Mouse (Mus musculus): ENCODE data around the gene Strn3.

The Strn3 gene

DNA sequence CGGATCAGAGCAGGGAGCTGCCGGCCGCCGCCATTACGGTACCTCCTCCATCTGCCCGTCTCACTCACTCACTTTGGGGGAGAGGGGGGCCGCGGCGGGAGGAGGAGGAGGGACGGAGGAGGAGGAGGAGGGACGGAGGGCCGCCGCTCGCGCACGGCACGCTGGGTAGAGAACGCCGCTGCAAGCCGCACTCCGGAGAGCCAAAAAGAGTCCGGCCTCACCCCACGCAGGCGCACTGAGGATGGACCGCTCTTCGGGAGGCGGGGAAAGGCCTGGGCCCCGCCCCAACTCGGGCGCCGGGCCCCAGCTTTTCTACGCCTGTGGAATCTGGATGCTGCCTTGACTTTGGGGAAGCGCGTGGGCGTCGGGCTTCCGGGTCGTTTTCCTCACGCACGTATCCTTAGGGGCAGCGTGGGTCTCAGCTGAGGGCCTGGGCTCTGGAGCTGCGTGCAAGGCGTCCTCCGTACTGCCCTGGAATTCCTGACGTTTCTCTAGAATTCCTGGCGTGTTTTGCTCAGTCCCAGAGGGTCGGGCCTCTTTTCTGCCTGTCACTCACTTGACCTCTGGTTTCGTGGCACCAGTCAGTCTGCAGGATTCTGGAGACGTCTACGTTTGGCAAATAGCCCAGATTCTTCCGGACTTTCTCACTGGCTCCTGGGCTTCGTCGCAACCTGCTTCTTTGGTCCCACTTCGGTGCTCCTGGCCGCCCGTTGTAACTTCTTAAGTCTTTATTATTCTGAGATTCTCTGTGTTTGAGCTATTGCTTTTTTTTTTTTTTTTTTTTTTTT is at the start of gene Strn3:
Gene Strn3, minus strand, starts transcription at position 53 of the 788 bp plus-strand sequence.
- DNase-seq (ENCODE audit: extremely low spot score, low read depth, low spot score), result peak; percentile 80

- no peak for DNase-seq (ENCODE audit: extremely low spot score, low read depth, low spot score)
Measured at GRCm38 (mm10) chr12:51736807-51737206, 45.1 kb upstream of the Strn3 start.

- DNase-seq (ENCODE audit: extremely low spot score, low read depth, low spot score), result no peak
Measured at GRCm38 (mm10) chr12:51736381-51736780, 44.7 kb upstream of the Strn3 start.

DNA sequence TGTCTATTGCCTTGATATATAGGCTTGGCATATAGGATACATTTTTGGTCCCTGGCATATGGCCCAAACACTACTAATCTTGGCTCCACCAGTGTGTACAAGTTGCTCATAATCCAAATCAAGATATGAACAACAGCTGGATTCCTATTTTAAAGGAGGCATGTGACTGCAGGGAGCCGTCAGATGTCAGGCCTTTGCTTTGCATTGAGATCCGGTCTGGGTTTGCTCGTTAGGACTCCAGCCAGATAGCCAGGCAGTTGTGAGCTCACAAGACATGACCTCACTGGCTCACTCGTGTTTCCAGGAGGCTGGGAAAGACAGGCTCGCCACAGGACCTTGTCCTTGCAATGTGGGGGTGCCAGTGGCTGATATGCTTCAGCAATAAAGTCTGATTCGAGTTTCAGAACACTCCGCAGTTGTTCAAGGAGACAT is 44.2 kb upstream of the Strn3 start:
- no peak for DNase-seq (ENCODE audit: extremely low spot score, low read depth, low spot score)

DNA sequence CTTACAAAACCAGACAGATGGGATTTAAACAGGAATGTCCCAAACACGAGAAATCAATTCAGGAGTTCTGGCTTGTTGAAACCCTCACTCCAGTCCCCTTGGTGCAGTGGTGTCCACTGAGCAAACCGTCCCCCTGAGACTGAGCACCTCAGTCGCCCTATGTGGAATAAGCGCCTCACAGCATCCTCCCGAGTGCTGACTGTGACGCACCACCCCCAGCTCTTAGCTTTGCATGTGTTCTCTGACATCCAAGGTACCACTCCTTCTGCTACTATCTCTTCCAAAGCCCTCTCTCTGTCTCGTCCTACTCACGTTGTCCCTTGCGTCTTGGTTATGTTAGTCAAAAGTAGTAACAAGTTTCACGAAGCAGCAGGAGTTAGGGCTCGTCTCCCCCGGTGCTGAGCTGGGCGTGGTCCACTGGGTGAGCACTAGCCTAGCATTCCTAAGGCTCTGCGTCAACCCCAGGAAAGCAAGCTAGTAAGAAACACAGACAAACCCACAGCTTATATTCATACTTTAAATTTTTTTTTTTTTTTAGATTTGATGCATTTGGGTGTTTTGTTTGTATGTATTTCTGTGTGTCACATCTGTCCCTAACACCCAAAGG is 43.0 kb upstream of the Strn3 start:
- DNase-seq (ENCODE audit: extremely low spot score, low read depth, low spot score), result no peak

DNA sequence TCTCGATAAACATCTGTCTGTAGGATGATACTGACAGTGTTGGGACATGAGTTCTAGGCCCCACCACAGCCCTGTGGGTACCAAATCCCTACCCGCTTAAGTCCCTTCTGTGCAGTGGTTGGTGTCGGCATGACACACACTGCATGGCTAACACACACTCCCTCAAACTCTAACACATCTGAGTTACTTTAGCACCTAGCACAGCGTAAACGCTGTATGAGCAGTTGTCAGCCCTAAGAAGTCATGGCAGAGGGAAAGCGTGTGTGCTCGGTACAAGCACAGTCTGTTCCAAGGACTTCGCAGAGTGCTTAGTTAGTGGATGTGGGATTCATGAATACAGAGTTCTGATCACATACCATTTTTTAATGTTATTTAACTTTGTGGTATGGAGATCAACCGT is 38.1 kb upstream of the Strn3 start:
- no peak for DNase-seq (ENCODE audit: extremely low spot score, low read depth, low spot score)

- DNase-seq (ENCODE audit: extremely low spot score, low read depth, low spot score), result no peak
Measured at GRCm38 (mm10) chr12:51729058-51729457, 37.4 kb upstream of the Strn3 start.

DNA sequence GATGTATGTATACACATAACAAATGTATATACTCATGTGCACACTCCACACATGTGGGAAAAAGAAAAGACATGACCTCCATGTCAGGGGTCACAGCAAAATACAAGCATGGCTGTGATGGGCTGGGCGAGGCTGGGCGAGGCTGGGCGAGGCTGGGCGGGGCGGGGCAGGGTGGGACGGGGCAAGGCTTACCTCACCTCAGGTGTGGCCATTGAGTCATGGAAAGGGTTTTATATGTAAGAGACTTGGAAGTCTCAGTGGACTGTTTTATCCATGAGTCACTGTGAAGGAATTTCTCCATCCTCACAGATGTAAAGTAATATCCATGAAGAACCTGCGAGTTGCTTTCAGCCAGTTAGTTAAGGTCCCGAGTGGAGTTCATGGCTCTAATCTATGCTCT is 30.1 kb upstream of the Strn3 start:
- DNase-seq (ENCODE audit: extremely low spot score, low read depth, low spot score), result no peak

DNA sequence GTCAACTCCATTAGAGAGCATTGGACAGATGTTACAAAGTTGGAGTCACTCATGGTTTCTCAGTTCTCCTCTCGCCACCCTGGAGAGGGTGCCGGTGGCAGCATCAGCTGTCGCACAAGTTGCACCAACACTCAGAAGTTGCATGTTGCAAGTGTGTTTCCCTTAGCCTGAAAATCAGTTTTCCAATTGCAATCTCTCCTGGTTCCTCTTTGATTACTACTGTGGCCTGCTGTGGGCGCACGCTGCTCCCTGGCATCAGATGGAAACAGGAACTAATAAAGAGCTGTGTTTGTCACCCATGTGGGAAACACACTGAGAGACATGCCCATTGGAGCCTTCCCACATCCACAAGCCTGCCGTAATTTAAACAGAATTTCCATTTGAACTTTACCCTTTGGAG is 26.9 kb upstream of the Strn3 start:
- DNase-seq (ENCODE audit: extremely low spot score, low read depth, low spot score), result no peak

DNA sequence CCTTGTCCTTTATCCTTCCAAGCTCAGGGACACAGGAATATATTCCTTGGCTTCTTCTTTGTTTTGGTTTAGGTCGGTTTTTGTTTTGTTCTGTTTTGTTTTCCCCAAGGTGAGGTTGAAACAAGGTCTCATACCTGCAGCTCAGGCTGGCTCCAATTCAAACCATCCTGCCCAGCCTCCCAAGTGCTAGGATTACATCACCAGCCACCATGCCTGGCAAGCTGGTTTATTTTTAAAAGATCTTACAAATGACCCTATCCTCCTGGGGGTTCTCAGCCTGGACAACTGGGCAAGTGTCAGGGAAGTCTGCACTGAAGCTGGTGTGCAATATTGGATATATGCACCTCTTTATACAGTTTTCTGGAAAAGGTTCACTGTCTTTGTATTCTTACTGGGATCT is 21.0 kb upstream of the Strn3 start:
- DNase-seq (ENCODE audit: extremely low spot score, low read depth, low spot score), result no peak

DNA sequence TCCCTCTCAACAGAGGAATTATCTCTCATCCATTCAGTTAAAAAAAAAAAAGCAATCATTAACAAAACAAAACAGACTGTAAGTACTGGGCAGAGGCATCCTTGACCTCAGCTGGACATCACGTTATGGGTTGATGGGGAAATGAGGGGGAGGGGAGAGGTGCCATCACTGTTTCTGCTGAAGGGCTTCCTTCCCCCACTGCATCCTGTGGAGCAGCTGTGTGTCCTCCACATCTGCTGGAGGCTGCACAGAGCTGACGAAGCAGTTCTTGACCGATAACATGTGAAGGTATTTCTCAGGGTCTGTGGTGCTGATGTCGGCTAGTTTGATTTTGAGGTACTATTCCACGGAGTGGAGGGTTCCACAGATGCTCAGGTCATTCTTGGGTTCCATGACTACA is 18.5 kb upstream of the Strn3 start:
- no peak for DNase-seq (ENCODE audit: extremely low spot score, low read depth, low spot score)

- no peak for DNase-seq (ENCODE audit: extremely low spot score, low read depth, low spot score)
Measured at GRCm38 (mm10) chr12:51709741-51710140, 18.0 kb upstream of the Strn3 start.

- no peak for DNase-seq (ENCODE audit: extremely low spot score, low read depth, low spot score)
Measured at GRCm38 (mm10) chr12:51708941-51709686, 17.4 kb upstream of the Strn3 start.

DNA sequence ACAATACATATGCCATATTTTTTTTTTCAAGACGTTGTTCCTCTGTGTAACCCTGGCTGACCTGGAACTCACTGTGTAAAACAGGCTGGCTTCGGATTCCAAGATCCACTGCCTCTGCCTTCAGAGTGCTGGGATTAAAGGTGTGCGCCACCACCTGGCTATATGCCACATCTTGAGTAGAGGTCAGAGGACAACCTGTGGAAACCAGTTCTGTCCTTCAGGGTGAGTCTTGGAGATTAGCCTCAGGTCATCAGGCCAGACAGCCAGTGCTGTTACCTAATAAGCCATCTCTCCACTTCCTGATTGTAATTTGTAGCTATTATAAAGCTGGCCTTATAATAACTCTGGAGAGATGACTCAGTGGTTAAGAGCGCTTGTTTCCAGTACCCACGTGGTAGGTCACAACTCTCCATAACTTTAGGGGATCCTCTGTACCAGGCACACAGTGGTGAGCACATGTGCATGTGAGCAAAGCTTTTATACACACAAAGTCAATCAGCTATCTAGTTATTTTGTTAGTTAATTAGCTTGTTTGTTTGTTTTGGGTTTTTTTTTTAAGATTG is 15.1 kb upstream of the Strn3 start:
- DNase-seq (ENCODE audit: extremely low spot score, low read depth, low spot score), result no peak

- no peak for DNase-seq (ENCODE audit: extremely low spot score, low read depth, low spot score)
Measured at GRCm38 (mm10) chr12:51705778-51706177, 14.1 kb upstream of the Strn3 start.

DNA sequence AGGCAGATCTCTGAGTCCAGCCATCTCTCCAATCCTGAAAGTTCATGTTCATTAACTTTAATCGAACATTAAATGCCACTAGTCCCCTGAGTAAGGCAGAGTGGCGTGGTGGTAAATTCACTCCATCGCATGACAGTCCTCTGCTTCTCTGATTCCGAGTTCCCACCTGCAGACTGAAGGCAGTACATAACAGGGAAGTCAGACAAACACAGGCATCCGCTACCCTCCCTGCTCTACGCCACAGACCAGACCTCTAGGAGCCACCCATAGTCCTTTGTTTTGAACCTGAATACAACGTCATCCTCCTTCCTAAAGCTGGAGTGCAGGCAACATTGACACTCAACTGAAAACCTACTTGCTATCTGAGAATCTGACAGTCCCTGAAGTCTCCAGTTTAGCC is 12.9 kb upstream of the Strn3 start:
- no peak for DNase-seq (ENCODE audit: extremely low spot score, low read depth, low spot score)

GRCm38 (mm10) chr12:51703859-51704258 is 12.2 kb upstream of the Strn3 start:
- no peak for DNase-seq (ENCODE audit: extremely low spot score, low read depth, low spot score)

DNA sequence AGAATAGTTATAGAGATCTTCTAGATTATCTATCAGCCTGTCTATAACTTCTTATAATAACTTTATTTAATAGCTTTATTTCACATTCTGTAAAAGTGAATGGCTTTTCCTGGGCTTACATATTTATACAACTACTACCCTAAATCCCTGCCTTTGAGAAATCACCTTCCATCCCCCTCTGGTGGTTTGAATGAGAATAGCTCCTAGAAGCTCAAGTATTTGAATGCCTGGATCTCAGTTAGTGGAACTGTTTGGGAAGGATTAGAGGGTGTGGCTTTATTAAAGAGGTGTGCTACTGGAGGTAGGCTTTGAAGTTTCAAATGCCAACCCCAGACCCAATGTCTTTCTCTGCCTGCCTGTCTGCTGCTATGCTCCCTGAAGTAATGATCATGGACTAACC is 10.0 kb upstream of the Strn3 start:
- DNase-seq (ENCODE audit: extremely low spot score, low read depth, low spot score), result no peak

DNA sequence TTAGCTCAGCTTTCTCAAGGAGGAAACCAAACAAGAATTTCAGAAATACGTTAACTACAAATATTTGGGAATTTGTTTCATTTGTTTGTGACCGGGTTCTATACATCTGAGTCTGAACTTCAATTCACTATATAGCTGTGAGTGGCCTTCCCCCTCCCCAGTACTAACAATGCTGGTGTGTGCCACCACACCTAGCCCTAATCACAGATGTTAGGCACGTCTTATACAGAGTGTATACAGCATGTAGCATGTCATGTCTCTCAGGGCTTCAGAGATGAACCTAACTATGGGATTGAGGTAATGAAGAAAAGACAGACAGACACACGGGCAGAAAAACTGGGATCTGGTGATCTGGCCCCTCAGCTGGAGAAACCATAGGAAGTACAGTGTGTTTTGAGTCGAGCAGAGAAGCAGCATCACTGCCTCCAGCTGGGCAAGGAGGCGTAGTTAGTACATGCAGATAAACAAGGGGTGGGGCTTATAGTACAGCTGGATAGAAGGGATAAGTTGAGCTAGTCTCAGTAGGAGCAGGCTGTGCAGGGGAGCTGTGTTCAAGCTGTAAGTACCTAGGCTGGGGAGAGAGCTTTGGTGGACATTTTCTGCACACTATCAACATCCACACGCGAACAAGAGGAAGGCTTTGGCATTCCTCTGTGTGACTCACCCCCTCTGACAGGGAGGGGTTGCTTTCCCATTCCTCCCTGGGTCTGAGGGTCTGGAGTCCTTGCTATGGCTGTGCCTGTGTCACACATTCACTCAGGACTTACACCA is 8.1 kb upstream of the Strn3 start:
- no peak for DNase-seq (ENCODE audit: extremely low spot score, low read depth, low spot score)

DNA sequence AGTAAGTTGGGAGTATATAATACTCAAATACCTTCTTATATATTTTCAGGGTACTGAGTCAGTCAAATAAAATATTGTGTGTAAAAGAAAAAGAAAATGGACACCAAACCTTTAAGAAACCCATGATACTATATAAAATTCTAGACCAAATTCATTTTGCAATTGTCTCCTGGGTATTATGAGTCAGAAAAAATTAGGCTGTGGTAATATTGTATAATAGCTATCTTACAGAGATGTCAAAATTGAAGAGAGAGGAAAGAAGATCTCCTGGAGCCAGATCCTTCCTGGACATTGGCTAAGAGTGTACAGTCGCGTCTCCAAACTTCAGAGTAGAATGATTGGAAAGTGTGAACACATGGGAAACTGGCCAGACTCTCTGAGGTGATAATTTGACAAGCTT is 4.5 kb upstream of the Strn3 start:
- DNase-seq (ENCODE audit: extremely low spot score, low read depth, low spot score), result no peak

DNA sequence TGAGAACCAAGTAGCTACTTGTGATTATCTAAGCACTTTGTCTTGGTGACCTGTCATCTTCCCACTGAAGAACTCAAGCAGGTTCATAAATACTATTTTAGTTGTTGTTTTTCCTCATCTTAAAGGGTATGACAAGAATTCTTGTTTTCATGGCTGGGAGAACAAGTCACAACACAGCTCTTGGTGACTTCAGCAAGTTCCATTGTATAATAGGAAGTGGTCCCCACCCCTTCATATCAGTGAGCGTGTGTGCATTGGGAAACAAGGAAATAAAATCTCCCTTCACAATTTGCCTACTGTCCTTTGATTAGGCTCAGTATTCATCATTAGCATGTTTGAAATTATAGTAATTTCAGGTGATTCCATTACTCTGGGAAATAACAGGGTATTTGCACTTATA is 3.3 kb upstream of the Strn3 start:
- DNase-seq (ENCODE audit: extremely low spot score, low read depth, low spot score), result no peak

Data from hindlimb bud, embryonic 11.5 days (tissue).